Mouse (Mus musculus): ENCODE data around the gene Crhr1. TPM values are rescaled to one million over a fixed set of nuclear protein-coding genes. Genes with fewer than 3 reads are reported as not detected.

Gene Crhr1
- 0.58 and 0.98 TPM in 2 replicates for polyA plus RNA-seq (2015; fragmentation: Nextera tagmentation; extraction: Ambion mirVana)

GRCm38 (mm10) chr11:104132580-104133441, at the start of gene Crhr1:
Gene Crhr1, plus strand, starts transcription at chr11:104132855.

GRCm38 (mm10) chr11:104186135-104186836, 53.6 kb downstream of the Crhr1 start, which contains the start of gene Sppl2c:
Gene Sppl2c, plus strand, starts transcription at chr11:104186327.

Other genes with a start within 250 kb of the Crhr1 start
- 30.4 and 30.7 TPM in 2 replicates for gene Nsf, start 178.8 kb upstream of the Crhr1 start, polyA plus RNA-seq (2015; fragmentation: Nextera tagmentation; extraction: Ambion mirVana)
- gene Arf2, start 166.1 kb upstream of the Crhr1 start, polyA plus RNA-seq (2015; fragmentation: Nextera tagmentation; extraction: Ambion mirVana): 33.1 and 37.6 TPM in 2 replicates
- not detected in 2 replicates for gene Sppl2c, start 53.5 kb downstream of the Crhr1 start, polyA plus RNA-seq (2015; fragmentation: Nextera tagmentation; extraction: Ambion mirVana)
- gene Mapt, start 98.5 kb downstream of the Crhr1 start, polyA plus RNA-seq (2015; fragmentation: Nextera tagmentation; extraction: Ambion mirVana): 2.3 and 2.9 TPM in 2 replicates

All from spleen, postnatal 0 days (tissue).